Mouse (Mus musculus): ENCODE data around the gene Tob1.

DNA sequence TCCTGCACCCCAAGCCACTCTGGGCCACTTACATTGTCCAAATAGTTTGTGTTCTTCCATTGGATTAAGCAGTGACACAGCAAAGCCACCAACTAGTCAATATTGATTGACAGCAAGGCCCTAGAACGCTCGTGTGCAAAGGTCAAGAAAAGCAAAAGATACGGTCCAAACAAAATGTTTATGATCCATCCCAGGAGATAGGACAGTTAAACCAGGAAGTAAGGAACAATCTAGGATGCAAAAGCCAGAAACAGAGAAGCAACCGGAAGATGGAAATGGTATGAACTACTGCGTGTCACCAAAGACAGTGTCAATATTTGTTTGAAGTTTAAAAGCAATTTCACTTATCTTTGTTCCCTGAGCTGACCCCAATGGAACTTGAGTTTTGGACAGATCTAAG, 9.1 kb upstream of the Tob1 start:
- no peak for TF ChIP-seq POLR2A (IDR thresholded peaks at IDR 0.05; ENCODE audit: extremely low read depth, insufficient read depth, low read length)
- TF ChIP-seq CTCF (IDR thresholded peaks at IDR 0.05; ENCODE audit: extremely low read depth, insufficient read depth, low read length) = no peak

Data from cortical plate, adult 2 months (tissue).